Mouse (Mus musculus): Measurements from ENCODE around the gene Caskin2. TPM values are rescaled to one million over a fixed set of nuclear protein-coding genes. Genes with fewer than 3 reads are reported as not detected.

The Caskin2 gene
- total and polyA plus RNA-seq, 3 experiments: 6.5 to 10.9 TPM; not detected in 1

DNA sequence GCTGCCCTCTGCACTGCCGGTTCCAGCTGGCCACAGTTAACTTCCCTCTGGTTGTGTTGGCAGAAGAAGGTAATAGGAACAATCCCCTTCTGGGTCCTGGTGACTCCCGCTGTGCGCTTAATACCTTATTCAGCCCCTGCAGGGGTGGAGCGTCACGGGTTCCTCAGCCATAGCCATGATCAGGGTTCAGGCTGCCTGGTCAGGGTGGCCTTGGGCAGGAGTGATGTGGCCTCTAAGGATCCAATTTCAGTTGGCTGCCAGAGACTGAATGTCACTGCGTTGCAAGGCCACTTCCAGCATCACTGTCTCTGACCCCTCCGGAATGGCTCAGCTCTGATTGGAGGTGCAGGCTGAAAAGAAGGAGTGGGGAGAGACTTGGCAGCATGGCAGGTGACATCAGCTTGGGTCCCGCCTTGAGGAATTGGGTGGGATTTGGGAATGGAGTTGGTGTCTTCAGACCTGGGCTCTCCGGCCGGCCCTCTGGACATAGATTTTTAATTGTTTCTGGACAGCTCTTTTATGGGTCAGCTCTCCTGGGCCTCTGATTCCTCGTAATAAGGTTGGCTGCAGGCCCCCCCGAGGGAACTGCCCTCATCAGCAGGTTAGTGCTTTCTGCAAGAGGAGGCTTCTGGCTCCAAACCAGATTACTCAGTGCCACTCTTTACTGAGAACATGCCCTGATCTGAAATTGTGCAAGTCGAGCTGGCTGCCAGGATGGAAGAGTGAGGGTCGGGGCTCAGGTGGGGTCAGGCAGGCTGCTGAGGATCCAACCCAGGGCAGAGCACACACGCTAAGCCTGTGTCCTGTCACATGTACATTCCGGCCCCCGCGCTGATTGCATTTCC lies 37.4 kb downstream of the Caskin2 start:
- no peak for TF ChIP-seq UBTF (IDR thresholded peaks at IDR 0.05; ENCODE audit: borderline replicate concordance, insufficient read depth, low read depth, low read length)
- no peaks in the 10 kb centered on the region for H3K9me3 ChIP-seq (replicated peaks; ENCODE audit: insufficient read depth, low read length)
- H3K79me2 ChIP-seq (ENCODE audit: control insufficient read depth, insufficient read depth, low read length, poor library complexity): no peaks in the 10 kb centered on the region; the same call in 1 of the 2 replicates
- H3K4me3 ChIP-seq (ENCODE audit: control insufficient read depth in 1 of 2, insufficient read depth in 1 of 2, low read depth in 2 of 2, low read length in 2 of 2): no peak overlapping the region
- no peak for DNase-seq (ENCODE audit: low read depth, low spot score)
- peaks cover 11 to 14% of the 10 kb centered on the region in 2 experiments; a peak in 3 of 4 replicates for H3K4me1 ChIP-seq (ENCODE audit: control insufficient read depth in 1 of 2, insufficient read depth in 2 of 2, low read length in 2 of 2)
- no peak overlapping the region for H3K9ac ChIP-seq (ENCODE audit: control insufficient read depth, low read depth, low read length, poor library complexity, severe bottlenecking)
- H3K27me3 ChIP-seq (ENCODE audit: control insufficient read depth in 1 of 2, insufficient read depth in 2 of 2, low read length in 2 of 2): no peaks in the 10 kb centered on the region
- no peak overlapping the region for H3K27ac ChIP-seq (ENCODE audit: control insufficient read depth, low read depth, low read length)
- peaks cover 0 to 9% of the 10 kb centered on the region in 2 experiments; a peak in 3 of 4 replicates for H3K36me3 ChIP-seq (ENCODE audit: control insufficient read depth in 1 of 2, insufficient read depth in 2 of 2, low read length in 2 of 2)

GRCm38 (mm10) chr11:115774653-115775052 lies 38.8 kb downstream of the Caskin2 start:
- Histone ChIP-seq H3K4me1 (ENCODE audit: control insufficient read depth in 1 of 2, insufficient read depth in 2 of 2, low read length in 2 of 2) (peaks cover 11 to 12% of the 10 kb centered on the region in 2 experiments; a peak in 3 of 4 replicates), H3K27me3 (ENCODE audit: control insufficient read depth in 1 of 2, insufficient read depth in 2 of 2, low read length in 2 of 2) (no peaks in the 10 kb centered on the region), H3K9ac (ENCODE audit: control insufficient read depth, low read depth, low read length, poor library complexity, severe bottlenecking) (no peak overlapping the region), H3K9me3 (replicated peaks; ENCODE audit: insufficient read depth, low read length) (no peaks in the 10 kb centered on the region), H3K36me3 (ENCODE audit: control insufficient read depth in 1 of 2, insufficient read depth in 2 of 2, low read length in 2 of 2) (peaks cover 0 to 9% of the 10 kb centered on the region in 2 experiments; a peak in 3 of 4 replicates), H3K79me2 (ENCODE audit: control insufficient read depth, insufficient read depth, low read length, poor library complexity) (no peaks in the 10 kb centered on the region; the same call in 1 of the 2 replicates), H3K27ac (ENCODE audit: control insufficient read depth, low read depth, low read length) (no peak overlapping the region), H3K4me3 (ENCODE audit: control insufficient read depth in 1 of 2, insufficient read depth in 1 of 2, low read depth in 2 of 2, low read length in 2 of 2) (no peak overlapping the region)
- no peak for DNase-seq (ENCODE audit: low read depth, low spot score)
- TF ChIP-seq POLR2A (IDR thresholded peaks at IDR 0.05; ENCODE audit: control insufficient read depth in 1 of 2, insufficient read depth in 1 of 2, low read depth in 1 of 2, low read length in 2 of 2, poor library complexity in 1 of 2) (no peak), CHD2 (IDR thresholded peaks at IDR 0.05; ENCODE audit: low read length) (no peak), MAZ (IDR thresholded peaks at IDR 0.05; ENCODE audit: low read depth, low read length) (no peak), NRF1 (IDR thresholded peaks at IDR 0.05; ENCODE audit: insufficient read depth, low read depth, low read length, poor library complexity, severe bottlenecking) (no peak), ZKSCAN1 (IDR thresholded peaks at IDR 0.05; ENCODE audit: low read depth, low read length) (no peak), ZNF384 (IDR thresholded peaks at IDR 0.05; ENCODE audit: low read depth, low read length) (no peak), MAX (IDR thresholded peaks at IDR 0.05; ENCODE audit: low read length) (no peak), MYC (IDR thresholded peaks at IDR 0.05; ENCODE audit: low read depth, low read length) (no peak), HCFC1 (IDR thresholded peaks at IDR 0.05; ENCODE audit: low read depth, low read length) (no peak), E2F4 (IDR thresholded peaks at IDR 0.05; ENCODE audit: borderline replicate concordance, low read depth, low read length) (no peak), RAD21 (IDR thresholded peaks at IDR 0.05; ENCODE audit: low read depth, low read length) (no peak), JUND (IDR thresholded peaks at IDR 0.05; ENCODE audit: low read depth, low read length) (no peak), CTCF (IDR thresholded peaks at IDR 0.05 in 2 of 3, conservative IDR thresholded peaks at IDR 0.05 in 1 of 3; ENCODE audit: control insufficient read depth in 1 of 3, insufficient read depth in 1 of 3, low read depth in 2 of 3, low read length in 3 of 3, poor library complexity in 1 of 3, severe bottlenecking in 1 of 3) (no peak), MXI1 (IDR thresholded peaks at IDR 0.05; ENCODE audit: low read depth, low read length) (no peak), USF1 (IDR thresholded peaks at IDR 0.05; ENCODE audit: low read depth, low read length) (no peak), TCF12 (IDR thresholded peaks at IDR 0.05; ENCODE audit: low read depth, low read length) (no peak), ZC3H11A (IDR thresholded peaks at IDR 0.05; ENCODE audit: low read depth, low read length) (no peak), ZMIZ1 (IDR thresholded peaks at IDR 0.05; ENCODE audit: low read depth, low read length) (no peak), CHD1 (IDR thresholded peaks at IDR 0.05; ENCODE audit: low read depth, low read length) (no peak)

All from MEL (cell line).